Mouse (Mus musculus) E14TG2a.4 (cell line): ENCODE data around the gene Gtpbp10.

Source experiments
- CTCF ChIP-seq: conservative IDR thresholded peaks from 2 replicates; pipeline ENCODE4 v1.5.1; 2014; ENCODE audit warnings: low read length
- NANOG ChIP-seq: IDR thresholded peaks from 2 replicates; pipeline ENCODE4 v1.6.1; 2014; ENCODE audit warnings: borderline replicate concordance, low read length, mixed read lengths
- POU5F1 ChIP-seq: IDR thresholded peaks from 2 replicates; pipeline ENCODE4 v1.6.1; 2014; ENCODE audit warnings: low read length, borderline replicate concordance

- TF ChIP-seq CTCF (no peak), NANOG (no peak), POU5F1 (no peak)
These were observed 48.9 kb downstream of the Gtpbp10 start for GRCm38 (mm10) chr5:5510304-5510887.
